Mouse (Mus musculus) midbrain, postnatal 0 days (tissue): Measurements from ENCODE around the gene Sh3bp5. TPM values are rescaled to one million over a fixed set of nuclear protein-coding genes. Genes with fewer than 3 reads are reported as not detected.

Experiments
- ATAC-seq: fragments of 200-750 bp; cut with Nextera tagmentation; 2 replicates; pipeline ENCODE4 v1.8.0; 2017; ENCODE audit warnings: moderate number of reproducible peaks, mild to moderate bottlenecking, moderate TSS enrichment, moderate library complexity; ENCODE audit not compliant: low FRiP score
- DNase-seq: peaks from one replicate; pipeline ENCODE4 v3.0.0-alpha.2; 2015; ENCODE audit warnings: low spot score
- H3K27ac ChIP-seq: fragments of 300-500 bp; sonication (generic); 2 replicates; pipeline ENCODE4 v1.5.1; 2014; ENCODE audit warnings: low read depth, mild to moderate bottlenecking, low read length, mixed read lengths
- H3K27me3 ChIP-seq: fragments of 300-500 bp; sonication (generic); 2 replicates; pipeline ENCODE4 v1.6.1; 2014; ENCODE audit warnings: low read length, control low read depth, mixed read lengths; ENCODE audit not compliant: insufficient read depth
- H3K36me3 ChIP-seq: fragments of 300-500 bp; sonication (generic); 2 replicates; pipeline ENCODE4 v1.6.1; 2014; ENCODE audit warnings: low read length, control low read depth, mixed read lengths; ENCODE audit not compliant: insufficient read depth
- H3K4me1 ChIP-seq: fragments of 300-500 bp; sonication (generic); 2 replicates; pipeline ENCODE4 v1.6.1; 2014; ENCODE audit warnings: mild to moderate bottlenecking, control low read depth, antibody characterized with exemption, low read length, mixed read lengths; ENCODE audit not compliant: insufficient read depth
- H3K4me2 ChIP-seq: fragments of 300-500 bp; sonication (generic); 2 replicates; pipeline ENCODE4 v1.6.1; 2014; ENCODE audit warnings: low read depth, mild to moderate bottlenecking, low read length, mixed read lengths; ENCODE audit not compliant: poor library complexity, severe bottlenecking
- H3K4me3 ChIP-seq: fragments of 300-500 bp; sonication (generic); 2 replicates; pipeline ENCODE4 v1.5.1; 2014; ENCODE audit warnings: low read depth, mild to moderate bottlenecking, low read length, moderate library complexity
- H3K9ac ChIP-seq: fragments of 300-500 bp; sonication (generic); replicated peaks from 2 replicates; pipeline ENCODE4 v1.6.1; 2014; ENCODE audit warnings: mild to moderate bottlenecking, low read length, moderate library complexity, mixed read lengths; ENCODE audit not compliant: poor library complexity, severe bottlenecking
- H3K9me3 ChIP-seq: fragments of 300-500 bp; sonication (generic); 2 replicates; pipeline ENCODE4 v1.6.1; 2016; ENCODE audit warnings: low read length, control low read depth
- CTCF ChIP-seq: IDR thresholded peaks from 2 replicates; pipeline ENCODE4 v1.5.1; 2016; ENCODE audit warnings: antibody characterized with exemption, mild to moderate bottlenecking
- WGBS: fragments of 180-500 bp; shearing (Covaris S2); extraction: QIAGEN DNeasy Blood & Tissue Kit; methylation state at CpG from one replicate; pipeline ENCODE4 v1.1.7; 2014; 5-methylcytosine and 5-hydroxymethylcytosine counted together
- polyA plus RNA-seq: library from polyadenylated mRNA; unstranded; fragments of >200 nt; fragmentation: Nextera tagmentation; extraction: Ambion mirVana; gene quantifications from 2 replicates; pipeline ENCODE4 v1.2.1, GENCODE M21; 2015
- total RNA-seq: library from RNA; depleted of rRNA; stranded (reverse); fragments of >200 nt; gene quantifications from 2 replicates; pipeline ENCODE4 v1.2.3, GENCODE M21; 2014

The Sh3bp5 gene
- total and polyA plus RNA-seq, 2 experiments from 2014 or later: 61.7 to 165 TPM

- H3K27ac ChIP-seq: no peak overlapping the region
- 85% methylated on average over 3 of the region's 3 CpGs for WGBS
- no peak for TF ChIP-seq CTCF
- H3K4me2 ChIP-seq: no peak overlapping the region
- H3K9me3 ChIP-seq: no peaks in the 10 kb centered on the region
- DNase-seq: no peak
- no peak overlapping the region for H3K9ac ChIP-seq
- no peaks in the 10 kb centered on the region for H3K27me3 ChIP-seq
- peaks cover 5% of the 10 kb centered on the region; the same call in 1 of the 2 replicates for H3K36me3 ChIP-seq
- H3K4me1 ChIP-seq: no peaks in the 10 kb centered on the region
- ATAC-seq: no peak
- no peak overlapping the region for H3K4me3 ChIP-seq
These were observed 36.6 kb downstream of the Sh3bp5 start for GRCm38 (mm10) chr14:31399271-31399670.

GRCm38 (mm10) chr14:31398819-31399218 lies 37.1 kb downstream of the Sh3bp5 start:
- Histone ChIP-seq H3K27me3 (no peaks in the 10 kb centered on the region), H3K4me2 (no peak overlapping the region), H3K9ac (no peak overlapping the region), H3K36me3 (peaks cover 5% of the 10 kb centered on the region; the same call in 1 of the 2 replicates), H3K27ac (no peak overlapping the region), H3K9me3 (no peaks in the 10 kb centered on the region), H3K4me3 (no peak overlapping the region), H3K4me1 (no peaks in the 10 kb centered on the region)
- DNase-seq: no peak
- TF ChIP-seq CTCF: no peak
- ATAC-seq: no peak
- WGBS: 88% methylated on average over 11 of the region's 11 CpGs

GRCm38 (mm10) chr14:31397791-31398595 lies 37.9 kb downstream of the Sh3bp5 start:
- H3K4me3 ChIP-seq: no peak overlapping the region
- H3K9me3 ChIP-seq: no peaks in the 10 kb centered on the region
- H3K4me1 ChIP-seq: no peaks in the 10 kb centered on the region
- 85% methylated on average over 9 of the region's 9 CpGs for WGBS
- DNase-seq (no peak), ATAC-seq (no peak)
- no peak overlapping the region for H3K9ac ChIP-seq
- H3K4me2 ChIP-seq: no peak overlapping the region
- H3K36me3 ChIP-seq: peaks cover 5% of the 10 kb centered on the region; the same call in 1 of the 2 replicates
- no peak for TF ChIP-seq CTCF
- H3K27ac ChIP-seq: no peak overlapping the region
- no peaks in the 10 kb centered on the region for H3K27me3 ChIP-seq

GRCm38 (mm10) chr14:31397353-31397752 lies 38.5 kb downstream of the Sh3bp5 start:
- Histone ChIP-seq H3K9me3 (no peaks in the 10 kb centered on the region), H3K36me3 (peaks cover 5% of the 10 kb centered on the region; the same call in 1 of the 2 replicates), H3K27ac (no peak overlapping the region), H3K27me3 (no peaks in the 10 kb centered on the region), H3K4me2 (no peak overlapping the region), H3K4me3 (no peak overlapping the region), H3K9ac (no peak overlapping the region), H3K4me1 (no peaks in the 10 kb centered on the region)
- TF ChIP-seq CTCF: no peak
- DNase-seq (no peak), ATAC-seq (no peak)
- 84% methylated on average over 12 of the region's 12 CpGs for WGBS

GRCm38 (mm10) chr14:31396428-31396827 lies 39.5 kb downstream of the Sh3bp5 start:
- Histone ChIP-seq H3K9me3 (no peaks in the 10 kb centered on the region), H3K4me2 (no peak overlapping the region), H3K36me3 (peaks cover 5% of the 10 kb centered on the region; the same call in 1 of the 2 replicates), H3K9ac (no peak overlapping the region), H3K27ac (no peak overlapping the region), H3K4me3 (no peak overlapping the region), H3K27me3 (no peaks in the 10 kb centered on the region), H3K4me1 (no peaks in the 10 kb centered on the region)
- no peak for TF ChIP-seq CTCF
- DNase-seq: no peak
- 89% methylated on average over 2 of the region's 2 CpGs for WGBS
- ATAC-seq: no peak

GRCm38 (mm10) chr14:31395629-31396199 lies 40.2 kb downstream of the Sh3bp5 start:
- H3K4me1 ChIP-seq: no peaks in the 10 kb centered on the region
- DNase-seq: no peak
- ATAC-seq: no peak
- no peak overlapping the region for H3K27ac ChIP-seq
- no peak overlapping the region for H3K4me3 ChIP-seq
- WGBS: 94% methylated on average over 7 of the region's 7 CpGs
- no peak overlapping the region for H3K4me2 ChIP-seq
- no peaks in the 10 kb centered on the region for H3K27me3 ChIP-seq
- H3K9me3 ChIP-seq: no peaks in the 10 kb centered on the region
- H3K9ac ChIP-seq: no peak overlapping the region
- peaks cover 5% of the 10 kb centered on the region; the same call in 1 of the 2 replicates for H3K36me3 ChIP-seq
- no peak for TF ChIP-seq CTCF
